Mouse (Mus musculus) cerebellum, adult 2 months (tissue): ENCODE data around the gene Ighmbp2.

ENCODE experiments used
- CTCF ChIP-seq: fragments of 200-500 bp; IDR thresholded peaks from 2 replicates; pipeline ENCODE4 v1.5.1; 2011; ENCODE audit warnings: low read depth, mild to moderate bottlenecking, control low read depth, low read length, moderate library complexity, borderline replicate concordance; ENCODE audit not compliant: insufficient read depth
- POLR2A ChIP-seq: fragments of 200-500 bp; IDR thresholded peaks from 2 replicates; pipeline ENCODE4 v1.6.1; 2011; ENCODE audit warnings: low read length, control low read depth, borderline replicate concordance; ENCODE audit not compliant: insufficient read depth

DNA sequence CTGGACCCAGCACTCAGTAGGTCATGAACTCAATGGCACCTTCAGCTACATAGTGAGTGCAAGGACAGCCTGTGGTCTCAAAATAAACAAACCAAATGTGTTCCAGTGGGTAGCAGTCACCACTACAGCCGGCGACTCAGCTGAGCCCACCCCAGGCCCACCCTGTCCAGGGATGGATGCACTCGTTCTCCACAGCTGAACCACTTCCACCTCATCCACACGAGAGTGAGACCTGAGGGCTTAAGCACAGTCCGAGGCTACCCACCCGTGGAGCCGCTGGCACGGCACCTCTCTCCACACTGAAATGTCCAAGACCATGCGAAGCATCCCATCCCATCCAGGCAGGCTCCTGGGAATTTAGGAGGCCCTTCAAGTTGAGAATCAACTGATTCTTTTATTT, 13.5 kb downstream of the Ighmbp2 start:
- TF ChIP-seq CTCF (no peak), POLR2A (no peak)
